Mouse (Mus musculus): ENCODE results near the gene Gm20696. TPM values are rescaled to one million over a fixed set of nuclear protein-coding genes. Genes with fewer than 3 reads are reported as not detected.

Gm20696 gene
- polyA plus RNA-seq, 2 experiments, result 0.16 to 0.33 TPM

GRCm38 (mm10) chr6:99700484-99700883 is 33.9 kb upstream of the Gm20696 start:
- H3K27me3 ChIP-seq (ENCODE audit: control insufficient read depth, insufficient read depth, low read length), result peaks cover 2% of the 10 kb centered on the region
- ATAC-seq (ENCODE audit: insufficient read depth) (no peak), DNase-seq (ENCODE audit: low read depth in 3 of 3, low spot score in 3 of 3) (no peak)
- no peaks in the 10 kb centered on the region for H3K36me3 ChIP-seq (replicated peaks; ENCODE audit: control insufficient read depth, insufficient read depth, low read depth)
- H3K4me2 ChIP-seq (ENCODE audit: low read depth), result no peak overlapping the region
- no peak for TF ChIP-seq EP300 (IDR thresholded peaks at IDR 0.05; ENCODE audit: low read depth)
- TF ChIP-seq CTCF (IDR thresholded peaks at IDR 0.05; ENCODE audit: low read depth), result no peak
- no peaks in the 10 kb centered on the region for H3K4me1 ChIP-seq (replicated peaks; ENCODE audit: control insufficient read depth in 2 of 2, insufficient read depth in 2 of 2, low read length in 1 of 2)
- no peak overlapping the region for H3K27ac ChIP-seq
- H3K4me3 ChIP-seq (ENCODE audit: insufficient read depth in 1 of 2, low read depth in 2 of 2, low read length in 2 of 2), result no peak overlapping the region
- no peaks in the 10 kb centered on the region for H3K9me3 ChIP-seq (ENCODE audit: control insufficient read depth, low read length)
- no peak overlapping the region for H3K9ac ChIP-seq (replicated peaks)
- WGBS (ENCODE audit: insufficient replicate concordance), result 59% methylated on average over 3 of the region's 3 CpGs

- Histone ChIP-seq H3K4me3 (ENCODE audit: insufficient read depth in 1 of 2, low read depth in 2 of 2, low read length in 2 of 2) (peak overlapping the region; percentile 33 to 44; a peak in 3 of 4 replicates), H3K4me1 (replicated peaks; ENCODE audit: control insufficient read depth in 2 of 2, insufficient read depth in 2 of 2, low read length in 1 of 2) (no peaks in the 10 kb centered on the region), H3K4me2 (ENCODE audit: low read depth) (peak overlapping the region; percentile 52), H3K9me3 (ENCODE audit: control insufficient read depth, low read length) (no peaks in the 10 kb centered on the region), H3K9ac (replicated peaks) (no peak overlapping the region), H3K36me3 (replicated peaks; ENCODE audit: control insufficient read depth, insufficient read depth, low read depth) (no peaks in the 10 kb centered on the region), H3K27ac (no peak overlapping the region), H3K27me3 (ENCODE audit: control insufficient read depth, insufficient read depth, low read length) (peaks cover 56% of the 10 kb centered on the region)
- WGBS (ENCODE audit: insufficient replicate concordance), result 1% methylated on average over 87 of the region's 110 CpGs
- TF ChIP-seq CTCF (IDR thresholded peaks at IDR 0.05; ENCODE audit: low read depth), result no peak
- no peak for TF ChIP-seq EP300 (IDR thresholded peaks at IDR 0.05; ENCODE audit: low read depth)
- DNase-seq (ENCODE audit: low read depth in 3 of 3, low spot score in 3 of 3) (no peak), ATAC-seq (ENCODE audit: insufficient read depth) (no peak)
Observed at GRCm38 (mm10) chr6:99692916-99693841, 26.6 kb upstream of the Gm20696 start.

GRCm38 (mm10) chr6:99692206-99692915 is 25.8 kb upstream of the Gm20696 start, which contains the start of gene Gpr27:
Gpr27 (plus strand) TSS chr6:99692679.
- no peak for DNase-seq (ENCODE audit: low read depth in 3 of 3, low spot score in 3 of 3)
- under 1% methylated on average over 77 of the region's 112 CpGs for WGBS (ENCODE audit: insufficient replicate concordance)
- H3K4me3 ChIP-seq (ENCODE audit: insufficient read depth in 1 of 2, low read depth in 2 of 2, low read length in 2 of 2), result peak within 1 kb of the TSS; percentile 33 to 44
- TF ChIP-seq EP300 (IDR thresholded peaks at IDR 0.05; ENCODE audit: low read depth), result no peak
- TF ChIP-seq CTCF (IDR thresholded peaks at IDR 0.05; ENCODE audit: low read depth), result no peak
- no peak within 1 kb of the TSS for H3K9ac ChIP-seq (replicated peaks)
- peaks cover 56% of the 10 kb centered on the region for H3K27me3 ChIP-seq (ENCODE audit: control insufficient read depth, insufficient read depth, low read length)
- no peak within 1 kb of the TSS for H3K27ac ChIP-seq
- no peaks in the 10 kb centered on the region for H3K9me3 ChIP-seq (ENCODE audit: control insufficient read depth, low read length)
- no peaks in the 10 kb centered on the region for H3K36me3 ChIP-seq (replicated peaks; ENCODE audit: control insufficient read depth, insufficient read depth, low read depth)
- H3K4me1 ChIP-seq (replicated peaks; ENCODE audit: control insufficient read depth in 2 of 2, insufficient read depth in 2 of 2, low read length in 1 of 2), result no peaks in the 10 kb centered on the region
- H3K4me2 ChIP-seq (ENCODE audit: low read depth), result peak within 1 kb of the TSS; percentile 52
- no peak for ATAC-seq (ENCODE audit: insufficient read depth)

- peak overlapping the region; percentile 33 to 44; a peak in 3 of 4 replicates for H3K4me3 ChIP-seq (ENCODE audit: insufficient read depth in 1 of 2, low read depth in 2 of 2, low read length in 2 of 2)
- no peak for TF ChIP-seq CTCF (IDR thresholded peaks at IDR 0.05; ENCODE audit: low read depth)
- no peak for TF ChIP-seq EP300 (IDR thresholded peaks at IDR 0.05; ENCODE audit: low read depth)
- H3K36me3 ChIP-seq (replicated peaks; ENCODE audit: control insufficient read depth, insufficient read depth, low read depth), result no peaks in the 10 kb centered on the region
- H3K9ac ChIP-seq (replicated peaks), result no peak overlapping the region
- H3K27ac ChIP-seq, result no peak overlapping the region
- H3K27me3 ChIP-seq (ENCODE audit: control insufficient read depth, insufficient read depth, low read length), result peaks cover 56% of the 10 kb centered on the region
- ATAC-seq (ENCODE audit: insufficient read depth), result no peak
- H3K9me3 ChIP-seq (ENCODE audit: control insufficient read depth, low read length), result no peaks in the 10 kb centered on the region
- peak overlapping the region; percentile 52 for H3K4me2 ChIP-seq (ENCODE audit: low read depth)
- 8% methylated on average over 25 of the region's 25 CpGs for WGBS (ENCODE audit: insufficient replicate concordance)
- H3K4me1 ChIP-seq (replicated peaks; ENCODE audit: control insufficient read depth in 2 of 2, insufficient read depth in 2 of 2, low read length in 1 of 2), result no peaks in the 10 kb centered on the region
- no peak for DNase-seq (ENCODE audit: low read depth in 3 of 3, low spot score in 3 of 3)
Observed at GRCm38 (mm10) chr6:99691666-99692205, 25.1 kb upstream of the Gm20696 start.

Measured in liver, embryonic 14.5 days (tissue).